Mouse (Mus musculus): ENCODE results near the gene Jak2.

Jak2 gene

GRCm38 (mm10) chr19:29300919-29301318, 49.3 kb downstream of the Jak2 start:
- no peak for DNase-seq (ENCODE audit: low read depth, low spot score)

- no peak for DNase-seq (ENCODE audit: low read depth, low spot score)
These were observed 50.5 kb downstream of the Jak2 start for GRCm38 (mm10) chr19:29302119-29302518.

- DNase-seq (ENCODE audit: low read depth, low spot score), result no peak
These were observed 57.2 kb downstream of the Jak2 start for GRCm38 (mm10) chr19:29308832-29309231.

GRCm38 (mm10) chr19:29311791-29312190, 60.2 kb downstream of the Jak2 start:
- no peak for DNase-seq (ENCODE audit: low read depth, low spot score)

GRCm38 (mm10) chr19:29312661-29313060, 61.0 kb downstream of the Jak2 start:
- DNase-seq (ENCODE audit: low read depth, low spot score), result no peak

- no peak for DNase-seq (ENCODE audit: low read depth, low spot score)
These were observed 71.9 kb downstream of the Jak2 start for GRCm38 (mm10) chr19:29323416-29324049.

- DNase-seq (ENCODE audit: low read depth, low spot score), result peak; percentile 45
These were observed 73.6 kb downstream of the Jak2 start, which contains the start of gene Insl6 for GRCm38 (mm10) chr19:29325053-29325851. Insl6 (minus strand) TSS chr19:29325356.

- no peak for DNase-seq (ENCODE audit: low read depth, low spot score)
These were observed 74.2 kb downstream of the Jak2 start for GRCm38 (mm10) chr19:29325852-29326180.

GRCm38 (mm10) chr19:29326396-29326795, 74.8 kb downstream of the Jak2 start:
- DNase-seq (ENCODE audit: low read depth, low spot score), result no peak

GRCm38 (mm10) chr19:29326822-29327552, 75.4 kb downstream of the Jak2 start:
- no peak for DNase-seq (ENCODE audit: low read depth, low spot score)

- no peak for DNase-seq (ENCODE audit: low read depth, low spot score)
These were observed 82.6 kb downstream of the Jak2 start, which contains the start of gene Rln1 for GRCm38 (mm10) chr19:29334068-29334745. Rln1 (minus strand) TSS chr19:29334670.

GRCm38 (mm10) chr19:29336624-29337023, 85.0 kb downstream of the Jak2 start:
- no peak for DNase-seq (ENCODE audit: low read depth, low spot score)

GRCm38 (mm10) chr19:29341029-29341428, 89.4 kb downstream of the Jak2 start:
- DNase-seq (ENCODE audit: low read depth, low spot score), result no peak

- no peak for DNase-seq (ENCODE audit: low read depth, low spot score)
These were observed 90.7 kb downstream of the Jak2 start for GRCm38 (mm10) chr19:29342281-29342680.

- DNase-seq (ENCODE audit: low read depth, low spot score), result no peak
These were observed 93.2 kb downstream of the Jak2 start for GRCm38 (mm10) chr19:29344868-29345267.

- no peak for DNase-seq (ENCODE audit: low read depth, low spot score)
These were observed 94.0 kb downstream of the Jak2 start for GRCm38 (mm10) chr19:29345636-29346035.

- DNase-seq (ENCODE audit: low read depth, low spot score), result no peak
These were observed 99.4 kb downstream of the Jak2 start for GRCm38 (mm10) chr19:29350991-29351390.

GRCm38 (mm10) chr19:29354895-29355877, 103.6 kb downstream of the Jak2 start:
- peak; percentile 71 for DNase-seq (ENCODE audit: low read depth, low spot score)

- DNase-seq (ENCODE audit: low read depth, low spot score), result no peak
These were observed 104.7 kb downstream of the Jak2 start for GRCm38 (mm10) chr19:29356281-29356680.

GRCm38 (mm10) chr19:29360251-29360650, 108.6 kb downstream of the Jak2 start:
- DNase-seq (ENCODE audit: low read depth, low spot score), result no peak
